Mouse (Mus musculus): Measurements from ENCODE around the gene Mrpl45.

DNA sequence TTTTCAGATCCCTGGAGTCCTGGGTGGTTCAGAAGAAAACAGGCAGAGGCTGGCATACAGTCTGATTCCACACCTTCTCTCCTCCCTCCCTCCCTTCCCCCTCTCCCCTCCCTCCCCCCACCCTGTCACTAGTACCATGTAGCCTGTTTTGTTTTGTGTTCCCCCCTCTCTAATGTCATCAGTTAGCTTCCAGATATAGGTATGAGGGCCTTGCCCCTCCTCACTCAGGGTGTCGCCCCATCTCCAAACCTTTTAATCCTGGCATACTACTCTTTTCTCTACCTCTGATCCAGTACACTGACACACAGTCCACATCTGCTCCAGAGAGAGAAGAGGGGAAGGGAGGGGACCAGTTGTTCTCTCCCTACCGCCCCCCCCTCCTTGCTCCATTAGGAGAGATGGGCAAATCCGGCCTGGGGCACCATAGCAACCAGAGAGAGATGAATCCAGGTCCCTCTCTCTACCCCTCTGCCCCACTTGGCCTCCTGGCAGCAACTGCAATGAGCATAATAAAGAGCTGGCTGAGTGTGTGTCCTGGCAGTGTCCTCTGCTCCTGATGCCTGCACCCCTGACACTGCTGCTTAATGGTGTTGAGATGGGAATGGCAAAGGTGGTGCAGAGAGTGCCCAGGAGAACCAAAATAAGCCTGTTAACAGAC is 36.6 kb downstream of the Mrpl45 start, which contains the start of gene Gpr179:
- TF ChIP-seq POLR2A (IDR thresholded peaks at IDR 0.05; ENCODE audit: low read depth, low read length) (no peak), CTCF (IDR thresholded peaks at IDR 0.05; ENCODE audit: extremely low read depth, insufficient read length, insufficient replicate concordance, low read depth, low read length) (no peak)

Measured in small intestine, adult 2 months (tissue).